Mouse (Mus musculus): ENCODE measurements around the gene Elf5.
A peak's percentile ranks its signal among the peaks of the same experiment; 100 is the strongest.

Elf5 gene

GRCm38 (mm10) chr2:103476657-103477056, 65.2 kb downstream of the Elf5 start:
- no peak for DNase-seq (ENCODE audit: low spot score)

DNA sequence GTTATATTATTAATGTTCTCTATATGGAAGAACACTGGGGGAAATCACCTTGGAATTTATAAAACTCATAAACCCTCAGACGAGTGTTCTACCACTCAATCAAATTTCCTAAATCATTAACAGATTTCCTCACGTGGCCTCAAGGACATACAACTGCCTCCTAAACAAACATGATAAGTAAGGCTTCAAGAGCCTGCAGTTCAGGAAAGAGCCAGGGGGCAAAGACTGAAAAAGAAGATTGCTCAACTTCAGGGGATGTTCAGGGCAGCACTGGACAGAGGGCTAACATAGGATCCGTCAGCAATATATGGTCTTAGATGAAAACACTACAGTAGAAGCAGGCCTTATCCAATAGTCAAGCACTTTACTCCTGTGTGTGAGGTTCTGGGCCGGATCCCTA, 66.0 kb downstream of the Elf5 start:
- no peak for DNase-seq (ENCODE audit: low spot score)

DNA sequence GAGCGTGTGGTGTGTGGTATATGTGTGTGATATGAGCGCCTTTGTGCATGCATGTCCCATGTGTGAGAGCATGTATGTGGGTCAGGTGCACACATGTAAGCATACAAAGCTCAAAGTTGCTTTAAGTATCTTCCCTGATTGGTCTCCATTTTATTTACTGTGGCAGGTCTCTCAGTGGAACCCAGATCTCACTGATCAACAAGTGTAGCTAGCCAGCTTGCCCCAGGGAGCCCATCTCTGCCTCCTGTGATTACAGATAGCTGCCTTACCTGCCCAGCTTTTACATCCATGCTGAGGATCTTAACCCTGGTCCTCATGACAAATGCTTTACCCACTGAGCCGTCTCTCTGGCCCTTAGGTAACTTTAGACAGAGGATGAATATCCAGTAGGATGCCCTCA, 66.8 kb downstream of the Elf5 start:
- DNase-seq (ENCODE audit: low spot score): no peak

DNA sequence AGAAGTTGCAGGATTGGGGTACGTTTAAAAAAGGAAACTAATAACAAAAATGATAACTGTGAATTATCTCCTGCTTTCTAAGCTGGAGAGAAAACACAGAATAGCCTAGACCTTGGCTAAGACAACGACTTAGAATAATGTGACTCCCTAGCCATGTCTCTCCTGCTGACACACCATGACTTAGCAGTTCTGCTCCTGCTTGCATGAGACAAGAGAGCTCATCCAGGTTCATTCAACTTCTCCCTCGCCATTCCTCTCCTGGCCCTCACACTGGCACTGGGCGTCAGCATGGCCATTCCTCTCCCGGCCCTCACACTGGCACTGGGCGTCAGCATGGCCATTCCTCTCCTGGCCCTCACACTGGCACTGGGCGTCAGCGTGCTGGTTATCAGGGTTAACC, 68.8 kb downstream of the Elf5 start:
- no peak for DNase-seq (ENCODE audit: low spot score)

DNA sequence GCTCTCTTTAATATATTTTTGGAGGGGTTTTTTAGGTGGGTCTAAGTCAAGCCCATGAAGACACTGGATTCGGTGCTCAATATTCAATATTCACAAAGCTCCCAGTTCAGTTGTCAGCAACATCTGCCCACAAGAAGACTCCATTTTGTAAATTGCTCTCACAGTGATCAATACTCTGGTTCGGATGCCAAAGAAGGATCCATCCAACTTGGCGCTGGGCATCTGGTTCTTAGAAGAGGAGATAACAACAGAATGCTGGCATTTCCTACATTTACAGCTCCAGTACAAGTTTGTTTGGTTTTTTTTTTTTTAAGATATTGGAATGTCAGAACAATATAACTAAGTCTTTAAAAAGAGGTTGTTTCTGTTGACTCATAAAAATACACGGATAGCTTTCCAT, 69.4 kb downstream of the Elf5 start:
- DNase-seq (ENCODE audit: low spot score): no peak

DNA sequence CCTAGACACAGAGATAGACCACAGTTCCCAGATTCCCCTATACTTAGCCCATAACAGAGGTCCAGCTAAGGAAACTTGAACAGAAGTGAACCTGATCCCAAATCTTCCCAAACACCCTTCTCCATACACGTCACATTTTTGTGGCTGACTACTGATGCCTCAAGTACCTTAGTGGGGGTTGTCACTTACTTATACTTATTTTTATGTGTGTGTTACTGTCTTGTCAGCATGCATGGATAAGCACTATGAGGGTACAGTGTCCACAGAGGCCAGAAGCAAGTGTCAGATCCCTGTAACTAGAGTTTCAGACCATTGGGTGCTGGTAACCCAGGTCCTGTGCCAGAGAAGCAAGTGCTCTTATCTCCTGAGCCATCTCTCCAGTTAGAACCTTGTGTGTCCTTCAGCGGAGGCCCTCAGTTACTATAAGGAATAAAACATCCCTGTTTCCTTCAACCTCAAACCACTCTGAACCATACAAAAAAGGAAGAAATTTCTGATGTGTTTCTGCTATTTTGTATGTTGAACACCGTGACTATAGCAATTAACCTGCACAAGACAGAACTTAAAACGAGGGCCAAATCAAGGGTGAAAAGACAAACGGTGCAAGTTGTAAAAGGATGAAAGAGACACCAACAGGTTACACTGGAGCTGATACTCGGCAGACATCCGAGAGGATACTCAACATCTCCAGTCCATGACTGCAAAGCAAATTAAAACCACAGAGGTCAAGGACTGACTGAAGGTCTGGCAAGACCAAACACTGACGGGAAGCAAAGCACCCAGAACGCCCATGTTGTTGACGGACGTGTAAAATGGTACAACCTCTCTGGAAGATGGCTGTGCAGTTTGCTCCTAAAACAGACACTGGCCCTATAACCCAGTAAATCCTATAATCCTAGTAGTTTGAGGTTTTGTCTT, 70.1 kb downstream of the Elf5 start:
- DNase-seq (ENCODE audit: low spot score): no peak

GRCm38 (mm10) chr2:103483289-103483985, 71.9 kb downstream of the Elf5 start:
- DNase-seq (ENCODE audit: low spot score): no peak

DNA sequence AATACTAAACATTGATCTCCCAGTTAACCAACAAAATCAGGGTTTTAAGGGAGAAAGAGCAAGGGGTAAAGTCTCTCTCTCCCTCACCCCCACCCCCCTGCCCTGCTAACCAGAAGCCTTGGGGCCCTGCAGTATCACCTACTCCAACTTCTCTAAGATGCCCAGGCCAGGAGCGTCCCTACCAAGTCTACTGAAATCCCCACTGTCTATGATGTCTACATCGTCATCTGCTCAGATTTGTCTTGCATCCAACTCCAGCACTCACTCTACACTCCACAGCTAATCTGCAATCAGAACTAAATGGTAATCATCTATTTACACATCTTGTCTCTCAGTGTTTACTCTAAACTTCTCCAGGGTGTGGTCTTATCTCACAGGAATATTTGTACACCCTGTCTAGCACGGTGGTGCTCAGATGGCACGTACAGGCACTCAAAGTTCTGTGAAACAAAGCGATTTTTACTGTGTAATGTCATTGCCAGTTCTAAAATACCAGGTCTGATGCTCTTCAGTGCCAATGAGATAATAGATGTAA, 72.6 kb downstream of the Elf5 start:
- DNase-seq (ENCODE audit: low spot score): peak; percentile 2

- DNase-seq (ENCODE audit: low spot score): peak; percentile 94
Observed at GRCm38 (mm10) chr2:103484617-103485401, 73.3 kb downstream of the Elf5 start, which contains the start of gene Cat. TSS of gene Cat (minus strand) at chr2:103485160.

- no peak for DNase-seq (ENCODE audit: low spot score)
Observed at GRCm38 (mm10) chr2:103492526-103492925, 81.0 kb downstream of the Elf5 start.

DNA sequence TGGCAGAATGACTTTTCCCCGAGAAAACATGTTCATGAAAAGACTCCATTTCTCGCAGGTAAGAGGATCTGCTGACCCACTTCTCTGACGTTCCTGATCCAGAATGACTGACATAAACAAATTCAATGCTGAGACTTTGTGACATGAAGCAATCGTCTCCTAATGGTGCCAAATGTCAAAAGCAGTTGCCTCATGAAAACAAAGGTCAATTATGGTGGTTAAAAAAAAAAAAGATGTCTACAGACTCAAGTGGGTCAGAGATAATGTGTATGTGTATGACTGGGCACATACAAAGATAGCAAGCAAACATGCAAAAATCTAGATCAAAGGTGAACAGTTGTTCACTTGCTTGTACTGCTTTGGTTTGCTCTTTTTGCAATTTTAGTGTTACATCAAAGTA, 82.3 kb downstream of the Elf5 start:
- DNase-seq (ENCODE audit: low spot score): no peak

DNA sequence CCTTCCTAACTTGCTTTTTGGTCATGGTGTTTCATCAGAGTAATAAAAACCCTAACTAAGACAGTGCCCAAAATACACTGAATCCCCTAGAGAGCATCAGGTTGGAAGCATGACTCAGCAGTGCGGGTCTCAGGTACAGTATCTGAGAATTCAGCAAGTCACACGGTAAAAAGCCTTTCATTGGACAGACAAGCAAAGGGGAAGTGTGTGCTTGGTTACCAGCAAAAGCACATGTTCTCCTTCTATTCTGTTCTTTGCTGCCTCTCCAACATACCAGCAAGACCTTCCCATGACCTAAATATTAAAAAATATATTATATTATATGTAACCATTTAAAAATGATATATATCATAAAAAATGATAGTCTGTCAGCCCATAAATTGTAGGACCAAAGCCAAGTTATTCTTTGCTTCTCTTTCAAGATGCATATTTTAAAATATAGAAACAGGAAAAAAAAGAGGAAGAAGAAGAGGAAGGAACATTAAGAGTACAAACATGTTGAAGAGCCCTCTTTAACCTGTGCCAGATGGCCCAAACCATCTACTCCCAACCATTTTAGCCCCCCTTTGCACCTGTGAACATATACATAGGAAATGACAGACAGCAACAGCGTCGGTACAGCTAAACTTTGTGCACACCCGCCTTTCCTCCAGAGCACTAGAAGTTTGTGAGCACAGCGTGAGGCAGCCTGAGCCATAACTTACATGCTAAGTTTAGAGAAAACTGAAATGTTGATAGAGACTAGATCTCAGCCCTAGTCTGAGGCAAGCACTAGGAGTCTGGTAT, 84.3 kb downstream of the Elf5 start:
- DNase-seq (ENCODE audit: low spot score): no peak

Data from retina, embryonic 14.5 days (tissue).